Mouse (Mus musculus) embryonic facial prominence, embryonic 10.5 days (tissue): Measurements from ENCODE around the gene Adgrd1. TPM values are rescaled to one million over a fixed set of nuclear protein-coding genes. Genes with fewer than 3 reads are reported as not detected.

Experiments
- DNase-seq: peaks from one replicate; pipeline ENCODE4 v3.0.0-alpha.2; 2017; ENCODE audit warnings: low spot score
- H3K27ac ChIP-seq: fragments of 300-500 bp; sonication (generic); replicated peaks from 2 replicates; pipeline ENCODE4 v1.5.1; 2016; ENCODE audit warnings: mild to moderate bottlenecking
- H3K27me3 ChIP-seq: fragments of 300-500 bp; sonication (generic); replicated peaks from 2 replicates; pipeline ENCODE4 v1.6.1; 2016; ENCODE audit warnings: low read depth, mild to moderate bottlenecking; ENCODE audit not compliant: poor library complexity, severe bottlenecking
- H3K36me3 ChIP-seq: fragments of 300-500 bp; sonication (generic); replicated peaks from 2 replicates; pipeline ENCODE4 v1.6.1; 2016; ENCODE audit warnings: mild to moderate bottlenecking, moderate library complexity
- H3K4me1 ChIP-seq: fragments of 300-500 bp; sonication (generic); 2 replicates; pipeline ENCODE4 v1.6.1; 2016
- H3K4me3 ChIP-seq: fragments of 300-500 bp; sonication (generic); 2 replicates; pipeline ENCODE4 v1.5.1; 2016; ENCODE audit warnings: mild to moderate bottlenecking, moderate library complexity
- H3K9me3 ChIP-seq: fragments of 300-500 bp; sonication (generic); 2 replicates; pipeline ENCODE4 v1.6.1; 2016; ENCODE audit warnings: mild to moderate bottlenecking
- WGBS: fragments of 180-500 bp; shearing (Covaris S2); methylation state at CpG from one replicate; pipeline ENCODE4 v1.1.7; 2016; 5-methylcytosine and 5-hydroxymethylcytosine counted together
- polyA plus RNA-seq: library from polyadenylated mRNA; unstranded; fragments of >200 nt; fragmentation: Nextera tagmentation; extraction: Ambion mirVana; gene quantifications from 2 replicates; pipeline ENCODE4 v1.2.1, GENCODE M21; 2016

The Adgrd1 gene
- polyA plus RNA-seq, 1 experiment from 2014 or later, result not detected

DNA sequence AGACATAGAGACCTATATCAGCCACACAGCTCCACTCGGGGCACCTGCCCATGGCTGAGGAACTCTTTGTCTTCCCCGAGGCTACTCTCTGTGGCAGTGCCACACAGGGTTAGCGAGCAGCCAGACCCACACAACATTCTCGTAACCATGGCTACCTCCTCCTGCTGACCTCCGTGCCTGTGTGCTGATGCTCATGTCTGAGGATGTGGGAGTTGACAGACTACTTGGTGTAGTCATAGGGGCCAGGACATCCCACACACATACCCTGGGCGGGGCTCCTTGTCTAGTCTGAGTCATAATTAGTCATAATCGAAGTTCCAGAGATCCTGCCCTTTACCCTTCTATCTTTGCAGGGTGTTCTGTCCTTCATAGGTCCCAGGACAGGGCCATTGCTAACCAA is 93.5 kb downstream of the Adgrd1 start:
- DNase-seq, result no peak
- H3K27ac ChIP-seq, result 0 out of 2 replicates have a peak overlapping the region, but pooled peaks have one; percentile 14
- no peaks in the 10 kb centered on the region for H3K27me3 ChIP-seq
- no peaks in the 10 kb centered on the region for H3K36me3 ChIP-seq
- no peak overlapping the region for H3K4me3 ChIP-seq
- no peaks in the 10 kb centered on the region for H3K9me3 ChIP-seq
- peaks cover 18% of the 10 kb centered on the region; the same call in 1 of the 2 replicates for H3K4me1 ChIP-seq
- 80% methylated on average over 7 of the region's 7 CpGs for WGBS

DNA sequence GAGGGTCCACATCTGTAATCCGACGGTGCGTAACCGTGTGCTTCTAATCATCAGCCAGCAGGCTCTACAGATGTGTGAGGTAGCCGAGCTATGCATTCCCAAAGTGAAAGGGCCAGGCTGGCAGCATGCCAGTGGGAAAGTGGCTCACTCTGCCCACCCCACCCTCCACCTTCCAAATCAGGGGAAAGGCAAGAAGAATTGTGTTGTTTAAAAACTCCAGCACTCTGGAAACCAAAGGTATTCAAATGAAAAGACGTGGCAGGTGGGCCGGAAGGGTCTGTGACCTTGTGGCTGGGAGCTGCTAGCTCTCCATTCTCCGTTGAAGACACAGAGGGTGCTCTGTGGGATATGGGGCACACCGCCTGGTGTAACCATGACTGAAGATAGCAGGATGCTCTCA is 100.0 kb downstream of the Adgrd1 start:
- Histone ChIP-seq H3K27me3 (no peaks in the 10 kb centered on the region), H3K4me1 (peaks cover 19% of the 10 kb centered on the region), H3K36me3 (no peaks in the 10 kb centered on the region), H3K9me3 (no peaks in the 10 kb centered on the region), H3K4me3 (no peak overlapping the region), H3K27ac (no peak overlapping the region)
- no peak for DNase-seq
- WGBS, result 78% methylated on average over 9 of the region's 9 CpGs

DNA sequence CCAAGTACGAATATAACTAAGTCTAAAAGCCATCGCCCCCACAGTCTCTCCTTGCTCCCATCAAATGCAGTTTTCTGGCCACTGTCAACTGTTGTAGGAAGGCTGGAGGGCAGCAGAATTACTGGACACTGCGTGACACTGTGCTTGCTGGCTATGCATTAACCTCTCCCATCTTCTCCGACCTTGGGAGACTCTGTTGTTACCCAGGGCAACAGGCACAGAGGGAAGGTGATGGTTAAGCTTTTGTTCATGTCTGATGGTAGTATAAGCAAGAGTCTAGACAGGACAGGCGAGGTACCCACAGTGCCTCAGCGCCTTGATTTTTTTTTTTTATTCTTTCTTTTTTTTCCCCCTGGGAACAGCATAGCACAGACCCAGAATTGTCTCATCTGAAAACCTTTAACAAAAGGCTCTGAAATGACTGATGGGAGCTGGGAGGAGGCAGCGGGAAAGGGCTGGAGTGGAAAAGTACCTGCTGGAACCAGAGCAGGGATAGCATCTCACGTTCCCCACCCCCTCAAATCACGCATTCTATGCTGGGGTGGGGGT is 100.5 kb downstream of the Adgrd1 start:
- Histone ChIP-seq H3K4me3 (no peak overlapping the region), H3K27me3 (no peaks in the 10 kb centered on the region), H3K27ac (0 out of 2 replicates have a peak overlapping the region, but pooled peaks have one; percentile 27), H3K4me1 (peaks cover 19% of the 10 kb centered on the region), H3K9me3 (no peaks in the 10 kb centered on the region), H3K36me3 (no peaks in the 10 kb centered on the region)
- 69% methylated on average over 9 of the region's 9 CpGs for WGBS
- DNase-seq, result no peak

DNA sequence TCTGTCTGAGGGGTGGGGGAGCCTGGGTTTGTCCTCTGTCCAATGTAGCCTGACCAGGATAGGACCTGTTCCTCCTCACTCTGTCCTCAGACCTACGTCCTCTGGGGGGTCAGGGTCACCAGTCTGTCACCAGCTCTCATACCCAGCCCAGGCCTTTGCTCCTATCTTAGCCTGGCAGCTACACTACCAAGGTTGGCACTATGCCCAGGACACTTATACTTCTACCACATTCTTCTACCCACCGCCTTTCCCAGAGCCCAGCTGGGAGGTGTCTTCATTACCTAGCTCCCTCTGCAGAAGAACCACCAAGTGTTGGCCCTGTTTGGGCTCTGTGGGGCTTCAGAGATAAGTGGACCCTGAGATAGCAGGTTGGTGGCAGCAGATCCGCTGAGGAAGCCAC is 103.6 kb downstream of the Adgrd1 start:
- 88% methylated on average over 3 of the region's 3 CpGs for WGBS
- Histone ChIP-seq H3K27ac (no peak overlapping the region), H3K4me1 (peaks cover 22% of the 10 kb centered on the region), H3K9me3 (no peaks in the 10 kb centered on the region), H3K27me3 (no peaks in the 10 kb centered on the region), H3K36me3 (no peaks in the 10 kb centered on the region), H3K4me3 (no peak overlapping the region)
- no peak for DNase-seq

DNA sequence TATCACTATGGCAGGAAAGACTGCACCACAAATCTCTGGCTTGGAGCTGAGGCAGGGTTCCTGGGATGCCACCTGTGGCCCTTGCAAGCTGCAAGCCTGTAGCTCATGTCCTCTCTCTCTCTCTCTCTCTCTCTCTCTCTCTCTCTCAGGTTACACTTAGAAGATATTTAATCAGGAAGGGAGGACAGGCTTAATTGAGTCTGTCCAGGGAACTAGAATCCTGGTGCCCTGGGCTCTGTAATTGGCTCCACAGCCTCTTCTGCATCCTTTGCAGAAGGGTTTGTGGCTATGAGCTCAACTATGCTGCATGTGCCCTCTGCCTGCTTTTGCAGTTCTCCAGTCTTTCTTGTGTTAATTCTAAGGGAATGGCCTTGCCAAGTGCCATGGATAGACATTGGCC is 111.7 kb downstream of the Adgrd1 start:
- peaks cover 3% of the 10 kb centered on the region; the same call in 1 of the 2 replicates for H3K27me3 ChIP-seq

DNA sequence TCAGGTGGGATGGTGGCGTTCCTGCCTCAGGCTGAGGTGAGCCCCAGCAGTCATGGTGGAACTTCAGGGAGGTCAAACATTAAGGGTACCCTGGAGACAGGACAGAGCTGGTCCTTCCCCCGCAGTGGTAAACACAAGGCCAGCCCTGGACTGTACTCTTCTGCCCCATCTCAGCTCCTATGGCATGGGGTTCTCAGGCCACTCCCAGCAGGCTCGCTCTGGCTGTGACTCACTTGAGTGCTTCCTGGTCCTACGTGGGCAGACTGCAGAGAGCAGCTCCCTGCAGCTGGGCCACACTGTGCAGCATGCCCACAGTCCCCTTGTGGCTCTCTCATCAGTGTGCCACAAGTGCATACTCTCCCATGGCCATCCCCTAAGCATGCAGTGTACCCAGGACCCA is 112.3 kb downstream of the Adgrd1 start:
- peaks cover 9% of the 10 kb centered on the region for H3K4me1 ChIP-seq
- H3K9me3 ChIP-seq, result no peaks in the 10 kb centered on the region
- H3K27ac ChIP-seq, result no peak overlapping the region
- H3K27me3 ChIP-seq, result peaks cover 3% of the 10 kb centered on the region; the same call in 1 of the 2 replicates
- WGBS, result 77% methylated on average over 4 of the region's 4 CpGs
- H3K4me3 ChIP-seq, result no peak overlapping the region
- no peaks in the 10 kb centered on the region for H3K36me3 ChIP-seq
- DNase-seq, result no peak

More for the DNA sequence above, 111.7 kb downstream of the Adgrd1 start:
- Histone ChIP-seq H3K36me3 (no peaks in the 10 kb centered on the region), H3K4me1 (peaks cover 11% of the 10 kb centered on the region), H3K9me3 (no peaks in the 10 kb centered on the region), H3K4me3 (no peak overlapping the region), H3K27ac (no peak overlapping the region)
- no peak for DNase-seq

DNA sequence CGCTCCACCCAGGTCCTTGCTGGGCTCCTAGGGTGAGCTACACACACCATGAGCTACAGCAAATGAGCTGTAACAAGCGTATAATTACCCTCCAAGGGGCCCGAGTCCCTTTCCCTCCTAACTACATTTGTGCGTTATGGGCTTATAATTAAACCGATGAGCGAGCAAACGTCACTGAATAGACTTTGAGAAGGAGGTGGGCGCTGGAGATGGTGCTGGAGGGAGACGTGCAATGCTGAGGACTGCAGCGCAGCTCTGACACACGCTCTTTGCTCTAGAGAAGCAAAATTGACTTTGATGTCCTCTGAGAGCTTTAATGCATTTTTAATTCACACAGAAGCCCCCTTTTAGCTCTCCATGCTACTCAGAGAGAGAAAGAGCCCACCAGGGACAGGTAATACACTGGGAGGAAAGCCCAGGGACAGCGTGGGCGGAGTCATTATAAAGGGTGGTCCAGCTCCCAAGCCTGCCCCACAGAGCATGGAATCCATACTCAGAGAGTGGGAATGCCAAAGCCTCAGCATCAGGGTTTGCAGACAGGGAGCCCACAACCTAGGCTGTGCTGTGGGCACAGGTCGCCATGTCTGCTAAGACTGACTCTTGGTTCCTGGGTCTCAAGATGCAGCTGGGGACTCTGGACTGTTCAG is 115.0 kb downstream of the Adgrd1 start:
- H3K4me1 ChIP-seq, result peaks cover 7% of the 10 kb centered on the region

DNA sequence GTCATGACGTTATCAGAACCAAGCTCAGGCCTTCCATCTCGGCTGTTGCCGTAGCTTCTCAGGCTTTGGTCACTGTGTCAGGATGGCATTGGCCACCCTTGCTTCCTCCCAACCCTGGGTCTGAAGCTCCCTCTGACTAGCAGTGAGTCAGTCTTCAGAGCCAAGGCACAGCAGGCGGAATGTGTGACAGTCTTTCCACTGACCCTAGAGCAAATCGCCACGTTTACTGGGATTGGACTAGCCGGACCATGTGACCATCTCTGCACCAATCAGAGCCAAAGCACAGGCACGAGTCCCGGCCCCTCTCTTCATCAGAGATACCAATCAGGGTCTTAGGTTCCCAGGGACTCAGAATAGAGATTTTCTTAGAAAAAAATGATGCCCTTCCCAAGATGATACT is 117.5 kb downstream of the Adgrd1 start:
- Histone ChIP-seq H3K9me3 (no peaks in the 10 kb centered on the region), H3K4me3 (no peak overlapping the region), H3K4me1 (peaks cover 29% of the 10 kb centered on the region), H3K27me3 (peaks cover 3% of the 10 kb centered on the region; the same call in 1 of the 2 replicates), H3K27ac (0 out of 2 replicates have a peak overlapping the region, but pooled peaks have one; percentile 4), H3K36me3 (no peaks in the 10 kb centered on the region)
- DNase-seq, result peak; percentile 48
- WGBS, result 45% methylated on average over 9 of the region's 9 CpGs

More for the DNA sequence above, 115.0 kb downstream of the Adgrd1 start:
- no peak overlapping the region for H3K4me3 ChIP-seq
- no peaks in the 10 kb centered on the region for H3K36me3 ChIP-seq
- H3K27me3 ChIP-seq, result peaks cover 3% of the 10 kb centered on the region; the same call in 1 of the 2 replicates
- H3K9me3 ChIP-seq, result no peaks in the 10 kb centered on the region
- 67% methylated on average over 14 of the region's 14 CpGs for WGBS
- DNase-seq, result no peak
- no peak overlapping the region for H3K27ac ChIP-seq

DNA sequence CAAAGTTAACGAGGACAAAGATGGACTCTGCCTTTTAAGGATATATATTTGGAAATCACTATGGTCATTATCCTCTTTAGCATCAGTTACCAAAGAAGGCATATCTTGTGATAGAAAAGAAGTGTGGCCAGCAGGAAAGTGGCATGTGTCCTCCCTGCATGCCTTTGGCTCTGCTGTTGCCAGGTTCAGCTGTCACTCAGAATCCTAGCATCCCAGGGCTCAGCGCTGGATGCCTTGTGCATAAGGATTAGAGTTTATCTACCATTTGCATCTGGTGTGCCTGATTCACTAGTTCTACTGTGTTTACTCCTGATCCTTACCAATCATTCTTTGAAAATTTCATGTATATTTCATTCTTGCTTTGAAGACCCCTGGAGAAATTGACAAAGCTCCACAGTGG is 119.5 kb downstream of the Adgrd1 start:
- Histone ChIP-seq H3K4me1 (peaks cover 29% of the 10 kb centered on the region), H3K4me3 (no peak overlapping the region), H3K36me3 (no peaks in the 10 kb centered on the region), H3K9me3 (peaks cover 4% of the 10 kb centered on the region; the same call in 1 of the 2 replicates), H3K27ac (no peak overlapping the region), H3K27me3 (peaks cover 3% of the 10 kb centered on the region; the same call in 1 of the 2 replicates)
- 85% methylated on average over 2 of the region's 2 CpGs for WGBS
- no peak for DNase-seq

DNA sequence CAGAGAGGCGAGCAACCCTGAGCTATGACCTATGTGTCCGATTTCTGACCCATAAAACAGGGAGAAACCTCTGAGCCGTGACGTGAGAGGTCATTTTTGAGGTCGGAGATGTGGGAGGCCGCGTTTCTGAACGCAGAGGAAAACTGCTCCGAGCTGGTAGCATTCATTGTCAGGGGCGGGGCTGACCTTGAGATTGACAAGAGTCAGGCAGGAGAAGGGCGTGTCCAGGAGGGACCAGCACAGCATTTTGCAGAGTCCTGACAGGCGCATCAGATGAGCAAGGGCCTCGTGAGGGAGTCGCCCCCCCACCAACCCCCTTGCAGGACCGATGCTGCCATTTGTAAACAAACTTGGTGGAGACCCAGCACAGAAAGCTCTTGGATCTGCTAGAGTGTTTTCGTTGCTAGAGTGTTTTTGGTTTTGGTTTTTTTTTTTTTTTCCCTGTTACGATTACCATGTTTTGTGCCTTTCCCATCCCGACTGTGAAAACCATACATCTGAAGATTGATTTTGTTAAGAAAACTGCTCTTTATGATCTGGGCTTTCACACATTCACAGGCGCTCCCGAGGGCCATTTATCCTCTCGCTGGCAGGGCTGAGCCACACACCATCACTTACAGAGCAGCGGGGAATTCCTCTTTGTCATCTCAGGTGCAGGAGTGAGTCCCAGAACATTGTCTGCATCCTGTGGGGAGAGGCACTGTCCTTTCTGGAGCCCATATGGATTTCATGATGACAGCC is 121.1 kb downstream of the Adgrd1 start:
- peaks cover 2% of the 10 kb centered on the region; the same call in 1 of the 2 replicates for H3K27me3 ChIP-seq
- H3K4me1 ChIP-seq, result peaks cover 22% of the 10 kb centered on the region
- DNase-seq, result peak; percentile 52
- H3K9me3 ChIP-seq, result peaks cover 4% of the 10 kb centered on the region; the same call in 1 of the 2 replicates
- H3K27ac ChIP-seq, result peak overlapping the region; percentile 68; the same call in 1 of the 2 replicates
- no peaks in the 10 kb centered on the region for H3K36me3 ChIP-seq
- peak overlapping the region; percentile 43 for H3K4me3 ChIP-seq
- WGBS, result 9% methylated on average over 22 of the region's 22 CpGs

DNA sequence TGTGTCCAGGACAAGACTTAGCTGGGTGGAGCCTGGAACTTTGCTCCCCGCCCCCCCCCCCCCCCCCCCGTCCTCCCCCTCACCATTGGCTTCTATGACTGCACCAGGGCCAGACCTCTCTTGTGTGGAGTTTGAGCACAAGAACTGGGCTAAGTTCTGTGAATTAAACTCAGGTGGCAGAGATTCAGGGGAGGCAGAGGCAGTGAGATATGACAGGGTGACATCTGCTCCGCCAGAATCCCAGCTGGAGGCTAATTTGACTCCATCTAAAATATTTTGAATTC is 121.6 kb downstream of the Adgrd1 start:
- 7% methylated on average over 3 of the region's 3 CpGs for WGBS
- Histone ChIP-seq H3K4me1 (peaks cover 22% of the 10 kb centered on the region), H3K4me3 (peak overlapping the region; percentile 43; the same call in 1 of the 2 replicates), H3K27me3 (no peaks in the 10 kb centered on the region; the same call in 1 of the 2 replicates), H3K9me3 (peaks cover 4% of the 10 kb centered on the region; the same call in 1 of the 2 replicates), H3K36me3 (no peaks in the 10 kb centered on the region), H3K27ac (peak overlapping the region; percentile 68)
- peak; percentile 45 for DNase-seq

DNA sequence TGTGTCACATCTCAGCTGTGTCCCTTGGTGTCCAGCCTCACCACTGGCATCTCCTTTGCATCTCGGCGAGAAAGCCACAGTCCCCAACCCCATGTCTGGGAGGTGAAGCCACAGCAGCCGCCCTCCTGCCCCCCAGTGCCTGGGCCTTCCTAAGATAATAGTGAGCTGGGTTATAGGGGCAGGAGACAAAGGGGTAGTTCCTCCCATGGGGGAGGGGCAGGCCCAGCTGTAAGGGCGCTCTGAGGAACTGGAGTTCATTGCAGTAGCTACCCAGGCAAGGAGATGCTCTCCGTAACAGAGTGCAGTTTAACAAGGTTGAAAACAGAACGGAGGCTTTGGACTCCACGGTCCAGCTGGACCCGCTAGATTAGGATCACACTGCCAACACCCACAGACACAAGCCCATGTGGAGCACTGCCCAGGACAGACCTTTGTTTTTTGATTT is 122.0 kb downstream of the Adgrd1 start:
- Histone ChIP-seq H3K27ac (peak overlapping the region; percentile 68), H3K27me3 (no peaks in the 10 kb centered on the region; the same call in 1 of the 2 replicates), H3K4me1 (peaks cover 22% of the 10 kb centered on the region), H3K4me3 (peak overlapping the region; percentile 43; the same call in 1 of the 2 replicates), H3K9me3 (peaks cover 4% of the 10 kb centered on the region; the same call in 1 of the 2 replicates), H3K36me3 (no peaks in the 10 kb centered on the region)
- WGBS, result 15% methylated on average over 8 of the region's 8 CpGs
- peak; percentile 51 for DNase-seq
